ENCODE assay signal across 20 mouse cellular contexts in the genomic region with DNA sequence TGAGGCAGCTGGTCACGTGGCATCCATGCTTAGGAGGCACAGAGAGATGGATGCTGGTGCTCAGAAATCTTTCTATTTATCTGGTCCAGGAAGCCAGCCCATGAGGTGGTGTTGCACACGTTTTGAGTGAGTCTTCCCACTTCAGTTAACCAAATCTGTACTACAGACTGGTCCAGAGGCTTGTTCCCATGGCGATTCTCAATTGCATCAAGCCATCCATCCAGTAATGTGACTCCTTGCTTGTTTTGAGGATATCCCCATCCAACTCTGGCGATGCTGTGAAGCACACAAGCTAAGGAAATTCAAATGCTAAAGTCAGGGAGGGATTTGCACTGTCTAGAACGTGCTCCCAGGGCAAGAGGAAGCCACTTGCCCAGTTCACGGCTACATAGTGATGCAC.
DNase-seq lines count a peak whose midpoint lies in the region; ATAC-seq and TF ChIP-seq lines count a peak whose summit lies in the region.
"Had no signal": no experiment of that assay in that cellular context is flagged by ENCODE, and none has a peak within 500 bp of the region (broad histone marks: within the 10 kb centered on the region; RNA-seq: fewer than 3 reads in every experiment).

No protein-coding gene starts in this region.

- ATAC-seq in hindbrain, embryonic 11.5 days (ENCODE audit: low FRiP score): no peak
- ATAC-seq in forebrain, embryonic 14.5 days: no peak
- no peak for ATAC-seq in liver, embryonic 11.5 days (replicated peaks; ENCODE audit: low FRiP score)
- ATAC-seq: intestine, postnatal 0 days; lung, postnatal 0 days had no signal

- peaks cover 27% of the 10 kb centered on the region for H3K4me1 ChIP-seq in hindbrain, embryonic 10.5 days (replicated peaks)
- H3K4me1 ChIP-seq in hindbrain, embryonic 11.5 days (replicated peaks; ENCODE audit: control insufficient read depth, insufficient read depth, low read length): peaks cover 3% of the 10 kb centered on the region
- H3K4me1 ChIP-seq in forebrain, embryonic 14.5 days (ENCODE audit: control insufficient read depth, insufficient read depth, low read length): peaks cover 20% of the 10 kb centered on the region
- H3K4me1 ChIP-seq in limb, embryonic 10.5 days: peaks cover 15% of the 10 kb centered on the region
- H3K4me1 ChIP-seq in liver, embryonic 11.5 days (replicated peaks; ENCODE audit: control insufficient read depth, insufficient read depth, low read length): no peaks in the 10 kb centered on the region; the same call in 1 of the 2 replicates
- H3K4me1 ChIP-seq: liver, embryonic 15.5 days had no signal

- no peaks in the 10 kb centered on the region for H3K27me3 ChIP-seq in hindbrain, embryonic 10.5 days (ENCODE audit: insufficient read depth, poor library complexity, severe bottlenecking)
- H3K27me3 ChIP-seq in hindbrain, embryonic 11.5 days (ENCODE audit: control insufficient read depth, insufficient read depth, low read length): no peaks in the 10 kb centered on the region
- no peaks in the 10 kb centered on the region for H3K27me3 ChIP-seq in forebrain, embryonic 14.5 days (replicated peaks; ENCODE audit: control insufficient read depth, insufficient read depth, low read length)
- no peaks in the 10 kb centered on the region for H3K27me3 ChIP-seq in limb, embryonic 10.5 days (ENCODE audit: low read depth, poor library complexity, severe bottlenecking)
- H3K27me3 ChIP-seq in liver, embryonic 11.5 days (replicated peaks; ENCODE audit: control insufficient read depth, insufficient read depth, low read length): no peaks in the 10 kb centered on the region
- H3K27me3 ChIP-seq: limb, embryonic 13.5 days; liver, embryonic 15.5 days; stomach, embryonic 15.5 days had no signal

- no peak for TF ChIP-seq POLR2A in brain, embryonic 14.5 days (IDR thresholded peaks at IDR 0.05; ENCODE audit: borderline replicate concordance, extremely low read depth, insufficient read depth, insufficient read length, poor library complexity, severe bottlenecking)

- no peak overlapping the region for H3K4me2 ChIP-seq in hindbrain, embryonic 11.5 days (replicated peaks; ENCODE audit: low read depth, low read length)
- no peak overlapping the region for H3K4me2 ChIP-seq in forebrain, embryonic 14.5 days (ENCODE audit: low read length)
- H3K4me2 ChIP-seq in liver, embryonic 11.5 days: no peak overlapping the region
- H3K4me2 ChIP-seq: heart, embryonic 11.5 days; limb, embryonic 13.5 days; liver, embryonic 15.5 days; stomach, embryonic 15.5 days had no signal

- H3K36me3 ChIP-seq in hindbrain, embryonic 10.5 days: 0 out of 2 replicates have a peak, but pooled peaks cover 3% of the 10 kb centered on the region
- H3K36me3 ChIP-seq in hindbrain, embryonic 11.5 days (ENCODE audit: control insufficient read depth, insufficient read depth, low read length): no peaks in the 10 kb centered on the region
- no peaks in the 10 kb centered on the region for H3K36me3 ChIP-seq in forebrain, embryonic 14.5 days (ENCODE audit: control insufficient read depth, insufficient read depth, low read length)
- no peaks in the 10 kb centered on the region for H3K36me3 ChIP-seq in limb, embryonic 10.5 days
- H3K36me3 ChIP-seq in liver, embryonic 11.5 days (ENCODE audit: control insufficient read depth, insufficient read depth, low read length): no peaks in the 10 kb centered on the region
- H3K36me3 ChIP-seq: limb, embryonic 13.5 days; liver, embryonic 15.5 days; stomach, embryonic 15.5 days had no signal

- 63% methylated on average over 6 of the region's 6 CpGs for WGBS in hindbrain, embryonic 10.5 days
- 62% methylated on average over 6 of the region's 6 CpGs for WGBS in hindbrain, embryonic 11.5 days
- 52% methylated on average over 6 of the region's 6 CpGs for WGBS in forebrain, embryonic 14.5 days
- WGBS in limb, embryonic 10.5 days: 67% methylated on average over 6 of the region's 6 CpGs
- 63% methylated on average over 6 of the region's 6 CpGs for WGBS in liver, embryonic 11.5 days

- H3K9me3 ChIP-seq in hindbrain, embryonic 10.5 days: peaks cover 4% of the 10 kb centered on the region; the same call in 1 of the 2 replicates
- H3K9me3 ChIP-seq in hindbrain, embryonic 11.5 days (ENCODE audit: control insufficient read depth, low read length): no peaks in the 10 kb centered on the region
- H3K9me3 ChIP-seq in forebrain, embryonic 14.5 days (replicated peaks; ENCODE audit: control insufficient read depth, low read length): no peaks in the 10 kb centered on the region
- H3K9me3 ChIP-seq in limb, embryonic 10.5 days (replicated peaks): no peaks in the 10 kb centered on the region
- H3K9me3 ChIP-seq in liver, embryonic 11.5 days (ENCODE audit: control insufficient read depth, low read length): no peaks in the 10 kb centered on the region
- H3K9me3 ChIP-seq: limb, embryonic 13.5 days; liver, embryonic 15.5 days; stomach, embryonic 15.5 days had no signal

- no peak overlapping the region for H3K4me3 ChIP-seq in hindbrain, embryonic 10.5 days
- H3K4me3 ChIP-seq in hindbrain, embryonic 11.5 days (ENCODE audit: low read depth, low read length): no peak overlapping the region
- no peak overlapping the region for H3K4me3 ChIP-seq in forebrain, embryonic 14.5 days (ENCODE audit: low read depth, low read length)
- no peak overlapping the region for H3K4me3 ChIP-seq in limb, embryonic 10.5 days
- H3K4me3 ChIP-seq in liver, embryonic 11.5 days (ENCODE audit: low read depth, low read length): no peak overlapping the region
- H3K4me3 ChIP-seq: erythroblast, embryonic 14.5 days; limb, embryonic 13.5 days; liver, embryonic 15.5 days; megakaryocyte, embryonic 14.5 days; myocyte; stomach, embryonic 15.5 days had no signal

- H3K27ac ChIP-seq in hindbrain, embryonic 10.5 days: peak overlapping the region; percentile 70
- no peak overlapping the region for H3K27ac ChIP-seq in hindbrain, embryonic 11.5 days (ENCODE audit: low read depth, low read length)
- peak overlapping the region; percentile 83 for H3K27ac ChIP-seq in forebrain, embryonic 14.5 days (ENCODE audit: low read depth, low read length)
- peak overlapping the region; percentile 1; the same call in 1 of the 2 replicates for H3K27ac ChIP-seq in limb, embryonic 10.5 days
- H3K27ac ChIP-seq in liver, embryonic 11.5 days (ENCODE audit: low read depth, low read length): no peak overlapping the region
- H3K27ac ChIP-seq: limb, embryonic 13.5 days; liver, embryonic 15.5 days; stomach, embryonic 15.5 days had no signal

- H3K9ac ChIP-seq in hindbrain, embryonic 11.5 days (ENCODE audit: low read depth, low read length): no peak overlapping the region
- H3K9ac ChIP-seq in forebrain, embryonic 14.5 days (ENCODE audit: low read length): no peak overlapping the region
- H3K9ac ChIP-seq in liver, embryonic 11.5 days (ENCODE audit: low read depth, low read length): no peak overlapping the region
- H3K9ac ChIP-seq: limb, embryonic 13.5 days; liver, embryonic 15.5 days; stomach, embryonic 15.5 days had no signal

- DNase-seq in hindbrain, embryonic 10.5 days (ENCODE audit: low spot score): no peak
- no peak for DNase-seq in hindbrain, embryonic 11.5 days (ENCODE audit: low spot score)
- DNase-seq in brain, embryonic 14.5 days (ENCODE audit: low read depth): peak; percentile 55
- no peak for DNase-seq in forebrain, embryonic 14.5 days (ENCODE audit: low spot score)
- no peak for DNase-seq in limb, embryonic 10.5 days (ENCODE audit: low spot score)
- DNase-seq in liver, embryonic 11.5 days (ENCODE audit: low spot score): no peak
- no peak for DNase-seq in layer of hippocampus, postnatal 25 days (ENCODE audit: extremely low spot score in 1 of 2, low spot score in 1 of 2)
- DNase-seq: adrenal gland, postnatal 10 days; cerebellum, adult 18-20 months; cerebellum, postnatal 36 days; spleen, adult 18-20 months had no signal

- TF ChIP-seq CTCF in brain, embryonic 14.5 days (IDR thresholded peaks at IDR 0.05; ENCODE audit: borderline replicate concordance, extremely low read depth, insufficient read depth, insufficient read length): no peak

Comparison
In these comparisons a context has a peak if more than half of its experiments do, and no peak if none do; other contexts are left out.
1. H3K27ac ChIP-seq: peak in hindbrain, embryonic 10.5 days (single experiment), forebrain, embryonic 14.5 days (single experiment) and limb, embryonic 10.5 days (single experiment); none in hindbrain, embryonic 11.5 days (single experiment) and liver, embryonic 11.5 days (single experiment).